Mouse (Mus musculus): ENCODE data around the gene Cfd. TPM values are rescaled to one million over a fixed set of nuclear protein-coding genes. Genes with fewer than 3 reads are reported as not detected.

The Cfd gene
- total RNA-seq, 2 experiments from 2014 or later: not detected

DNA sequence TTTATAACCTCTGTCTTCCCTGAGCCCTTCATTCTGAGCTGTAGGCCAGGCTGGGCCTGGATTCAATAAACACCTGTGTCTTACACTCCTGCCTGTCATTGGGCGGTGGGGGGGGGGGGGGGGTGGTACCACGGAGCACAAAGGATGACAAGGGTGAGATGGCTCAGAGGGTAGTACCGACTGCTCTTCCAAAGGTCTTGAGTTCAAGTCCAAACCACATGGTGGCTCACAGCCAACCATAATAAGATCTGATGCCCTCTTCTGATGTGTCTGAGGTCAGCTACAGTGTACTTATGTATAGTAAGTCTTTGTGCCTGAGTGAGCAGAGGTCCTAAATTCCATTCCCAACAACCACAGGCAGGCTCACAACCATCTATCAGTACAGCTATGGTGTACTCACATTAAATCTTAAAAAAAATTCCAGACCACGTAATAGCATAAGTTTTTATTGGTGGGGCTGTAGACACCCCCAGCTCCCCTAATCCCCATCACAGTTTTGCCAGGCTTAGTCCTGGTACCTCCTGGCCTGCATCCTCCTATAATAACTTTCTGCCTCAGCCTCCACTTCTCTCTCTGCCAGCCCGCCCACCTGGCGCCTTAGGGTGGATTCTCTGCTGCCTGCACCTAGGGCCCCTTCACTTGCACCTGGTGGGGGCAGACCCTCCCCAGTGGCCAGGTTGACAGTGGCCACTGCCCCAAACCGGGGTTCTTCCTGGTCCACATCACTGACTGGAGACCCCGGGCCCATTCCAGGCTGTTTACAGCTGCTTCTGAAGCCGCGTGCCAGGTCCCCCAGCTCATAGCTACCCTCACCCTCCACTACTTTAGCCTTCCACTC lies 26.1 kb upstream of the Cfd start:
- no peak for DNase-seq (ENCODE audit: low spot score in 2 of 2)
- no peak for TF ChIP-seq CTCF (conservative IDR thresholded peaks at IDR 0.05)

DNA sequence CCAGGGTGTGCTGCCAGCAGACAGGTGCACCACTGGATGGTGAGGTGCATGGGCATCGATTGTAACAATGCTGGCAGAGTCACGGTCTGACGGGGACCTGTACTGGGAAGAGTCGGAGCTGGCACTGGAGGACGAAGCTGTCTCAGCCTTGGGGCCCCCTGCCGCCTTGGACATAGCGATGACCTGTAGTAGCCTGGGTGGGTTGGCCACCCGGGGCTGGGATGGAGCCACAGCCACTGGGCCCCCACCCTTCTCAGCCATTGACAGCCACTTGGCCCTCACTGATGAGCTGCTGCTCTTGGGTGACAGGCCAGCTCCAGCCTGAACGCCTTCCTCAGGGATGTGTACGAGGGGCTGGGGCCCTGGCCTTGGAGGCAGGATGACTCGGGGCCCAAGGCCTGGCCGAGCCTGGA lies 25.5 kb upstream of the Cfd start:
- DNase-seq (ENCODE audit: low spot score in 2 of 2): no peak
- no peak overlapping the region for H3K4me3 ChIP-seq
- TF ChIP-seq CTCF (conservative IDR thresholded peaks at IDR 0.05): no peak
- H3K27ac ChIP-seq: no peak overlapping the region

More for the DNA sequence above, 26.1 kb upstream of the Cfd start:
- no peak overlapping the region for H3K27ac ChIP-seq
- H3K4me3 ChIP-seq: no peak overlapping the region

- peak; percentile 54 for TF ChIP-seq CTCF (conservative IDR thresholded peaks at IDR 0.05)
- no peak overlapping the region for H3K27ac ChIP-seq
- H3K4me3 ChIP-seq: no peak overlapping the region
- DNase-seq (ENCODE audit: low spot score in 2 of 2): no peak
Observed at GRCm38 (mm10) chr10:79865801-79866295, 24.8 kb upstream of the Cfd start.

DNA sequence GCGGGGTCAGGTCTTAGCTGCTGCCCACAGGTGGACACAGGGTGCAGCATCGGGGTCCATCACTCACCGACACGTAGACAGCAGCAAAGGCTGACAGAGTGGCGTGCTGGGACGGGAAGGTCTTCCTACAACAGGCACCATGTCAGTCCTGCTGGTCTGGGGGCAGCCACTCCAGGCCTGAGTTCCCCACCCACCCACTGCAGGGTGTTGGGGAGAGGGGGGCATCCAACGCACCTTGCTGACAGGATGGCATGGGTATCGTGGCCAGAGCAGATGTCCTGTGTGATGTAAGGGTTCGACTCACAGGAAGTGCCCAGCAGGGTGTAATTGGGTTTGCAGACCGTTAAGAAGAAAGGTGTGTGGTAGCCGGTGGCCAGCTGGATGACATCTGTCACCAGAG lies 24.1 kb upstream of the Cfd start:
- no peak for DNase-seq (ENCODE audit: low spot score in 2 of 2)
- TF ChIP-seq CTCF (conservative IDR thresholded peaks at IDR 0.05): no peak
- H3K4me3 ChIP-seq: no peak overlapping the region
- no peak overlapping the region for H3K27ac ChIP-seq

GRCm38 (mm10) chr10:79871845-79872244 lies 18.8 kb upstream of the Cfd start:
- Histone ChIP-seq H3K27ac (no peak overlapping the region), H3K4me3 (no peak overlapping the region)
- TF ChIP-seq CTCF (conservative IDR thresholded peaks at IDR 0.05): no peak
- no peak for DNase-seq (ENCODE audit: low spot score in 2 of 2)

GRCm38 (mm10) chr10:79872862-79873261 lies 17.8 kb upstream of the Cfd start:
- peak overlapping the region; percentile 69; the same call in 1 of the 2 replicates for H3K4me3 ChIP-seq
- H3K27ac ChIP-seq: no peak overlapping the region; the same call in 1 of the 2 replicates
- no peak for DNase-seq (ENCODE audit: low spot score in 2 of 2)
- TF ChIP-seq CTCF (conservative IDR thresholded peaks at IDR 0.05): no peak

DNA sequence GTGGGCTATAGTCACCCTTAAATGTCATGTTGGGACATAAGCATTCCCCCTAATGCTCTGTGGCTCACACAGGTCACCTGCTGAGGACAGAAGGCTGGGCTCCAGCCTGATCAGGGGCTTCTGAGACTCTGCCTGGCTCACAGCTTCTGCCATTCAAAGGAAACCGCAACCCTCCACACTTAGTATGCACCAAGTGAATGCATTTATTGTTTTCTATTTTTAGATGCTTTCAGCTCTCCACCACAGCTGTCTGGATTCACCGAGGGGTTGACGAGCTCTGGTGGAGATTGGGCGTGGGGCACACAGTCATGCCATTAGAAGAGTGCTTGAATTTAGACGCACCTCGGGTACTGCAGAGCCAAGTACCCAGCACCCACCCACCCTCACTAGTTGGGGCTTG lies 17.3 kb upstream of the Cfd start:
- no peak overlapping the region; the same call in 1 of the 2 replicates for H3K27ac ChIP-seq
- H3K4me3 ChIP-seq: peak overlapping the region; percentile 69; the same call in 1 of the 2 replicates

GRCm38 (mm10) chr10:79873715-79874289 lies 16.9 kb upstream of the Cfd start:
- no peak for TF ChIP-seq CTCF (conservative IDR thresholded peaks at IDR 0.05)

More for the DNA sequence above, 17.3 kb upstream of the Cfd start:
- no peak for TF ChIP-seq CTCF (conservative IDR thresholded peaks at IDR 0.05)
- DNase-seq (ENCODE audit: low spot score in 2 of 2): no peak

DNA sequence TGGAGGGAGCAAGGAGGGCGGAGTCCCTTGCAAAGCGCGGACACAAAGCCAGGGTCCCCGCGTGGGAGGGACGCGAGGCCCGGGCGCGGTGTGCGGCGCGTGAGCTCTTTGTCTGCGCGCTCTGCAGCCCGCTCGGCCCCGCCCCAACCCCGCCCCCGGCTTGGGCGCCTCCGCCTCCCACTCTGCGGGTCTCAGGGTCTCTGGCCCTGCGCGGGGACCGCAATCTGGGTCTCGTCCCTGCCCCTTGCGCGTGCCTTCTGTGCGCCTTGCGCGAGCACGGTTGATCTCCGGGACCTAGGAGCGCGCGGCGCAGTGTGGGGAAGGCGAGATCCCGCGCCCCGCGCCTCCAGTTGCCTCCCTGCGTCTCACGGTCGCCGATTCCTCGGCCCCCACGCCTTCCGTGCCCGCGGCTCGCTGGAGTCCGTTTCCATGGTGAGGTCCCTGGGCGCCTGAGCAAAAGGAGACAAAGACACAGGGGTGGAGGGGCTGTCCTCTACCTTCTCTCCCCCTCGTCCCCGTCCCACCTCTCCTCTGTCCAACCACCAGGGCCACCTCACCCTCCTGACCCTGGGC lies 16.3 kb upstream of the Cfd start, which contains the start of the genes Prtn3 and Plppr3:
TSS of gene Prtn3 (plus strand) at position 187 of the 573 bp plus-strand sequence.
TSS of gene Plppr3 (minus strand) at position 345 of the 573 bp plus-strand sequence.
- Histone ChIP-seq H3K27ac (peak within 1 kb of the TSS; percentile 85), H3K4me3 (peak within 1 kb of the TSS; percentile 69)
- TF ChIP-seq CTCF (conservative IDR thresholded peaks at IDR 0.05): no peak
- no peak for DNase-seq (ENCODE audit: low spot score in 2 of 2)

More at GRCm38 (mm10) chr10:79873715-79874289, 16.9 kb upstream of the Cfd start:
- Histone ChIP-seq H3K4me3 (peak overlapping the region; percentile 69), H3K27ac (peak overlapping the region; percentile 85)
- DNase-seq (ENCODE audit: low spot score in 2 of 2): no peak

DNA sequence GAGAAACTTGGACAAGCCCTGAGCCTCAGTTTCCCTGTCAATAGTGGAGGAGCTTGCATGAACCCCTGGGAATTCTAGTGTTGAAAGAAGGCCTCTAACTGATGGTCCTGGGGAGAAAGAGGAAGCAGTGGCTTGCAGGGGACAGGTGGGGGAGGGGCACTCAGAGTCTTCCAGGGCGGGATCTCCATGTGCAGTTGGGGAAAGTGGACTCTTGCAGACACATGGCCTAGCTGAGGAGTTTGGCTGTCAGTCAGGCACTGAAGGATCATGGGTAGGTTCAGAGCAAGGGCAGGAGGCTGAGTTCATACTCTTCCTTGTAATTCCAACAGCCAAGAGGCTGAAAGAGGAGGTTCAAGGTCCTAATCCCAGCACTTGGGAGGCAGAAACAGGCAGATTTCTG lies 13.5 kb upstream of the Cfd start:
- no peak for DNase-seq (ENCODE audit: low spot score in 2 of 2)
- TF ChIP-seq CTCF (conservative IDR thresholded peaks at IDR 0.05): no peak
- Histone ChIP-seq H3K4me3 (no peak overlapping the region), H3K27ac (no peak overlapping the region)

DNA sequence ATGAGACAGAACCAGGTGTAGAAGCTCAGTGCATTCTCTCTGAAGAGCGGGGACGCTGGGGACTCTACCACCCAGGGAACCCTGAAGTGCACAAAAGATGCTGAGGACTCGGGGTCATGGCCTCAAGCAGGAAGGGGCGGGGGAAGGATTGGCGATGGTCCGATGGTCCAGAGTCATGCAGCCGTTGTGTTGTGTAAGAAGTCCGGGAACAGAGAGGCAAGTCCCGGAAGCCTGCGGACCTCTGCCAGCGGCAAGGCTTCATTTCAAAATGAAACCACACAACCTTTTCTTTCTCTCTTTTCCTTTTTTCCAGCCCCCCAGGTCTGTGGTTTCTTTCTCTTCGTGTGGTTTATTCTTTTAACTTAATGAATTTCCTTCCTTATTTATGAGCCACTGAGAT lies 12.9 kb upstream of the Cfd start:
- Histone ChIP-seq H3K27ac (no peak overlapping the region), H3K4me3 (no peak overlapping the region)
- no peak for DNase-seq (ENCODE audit: low spot score in 2 of 2)
- no peak for TF ChIP-seq CTCF (conservative IDR thresholded peaks at IDR 0.05)

GRCm38 (mm10) chr10:79879527-79879926 lies 11.1 kb upstream of the Cfd start:
- H3K4me3 ChIP-seq: no peak overlapping the region
- no peak for TF ChIP-seq CTCF (conservative IDR thresholded peaks at IDR 0.05)
- no peak overlapping the region for H3K27ac ChIP-seq
- no peak for DNase-seq (ENCODE audit: low spot score in 2 of 2)

DNA sequence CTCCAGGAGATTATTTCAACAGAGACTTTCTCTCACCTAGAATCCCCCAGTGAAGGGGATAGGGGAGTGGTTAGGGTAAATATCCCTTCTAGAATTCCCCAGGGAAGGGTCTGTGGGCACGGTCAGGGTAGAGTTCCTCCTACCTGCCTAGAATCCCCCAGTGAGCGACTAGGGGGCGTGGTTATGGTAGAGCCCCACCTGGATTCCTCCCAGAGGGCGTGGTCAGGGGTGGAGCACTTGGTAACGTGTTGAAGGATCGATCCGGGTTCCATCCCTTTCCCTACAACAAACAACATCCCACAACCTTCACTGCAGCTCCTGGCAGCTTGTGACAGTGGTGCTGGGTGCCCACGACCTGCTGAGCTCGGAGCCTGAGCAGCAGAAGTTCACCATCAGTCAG lies 9.9 kb upstream of the Cfd start:
- no peak for TF ChIP-seq CTCF (conservative IDR thresholded peaks at IDR 0.05)
- DNase-seq (ENCODE audit: low spot score in 2 of 2): no peak
- H3K4me3 ChIP-seq: no peak overlapping the region
- H3K27ac ChIP-seq: no peak overlapping the region
